Mouse (Mus musculus): ENCODE results near the gene Zfp654. TPM values are rescaled to one million over a fixed set of nuclear protein-coding genes. Genes with fewer than 3 reads are reported as not detected.
"Not testable (repeated sequence)": the region's sequence is repeated elsewhere in the genome, so short reads cannot be mapped to it uniquely, and the experiment has no call there.

The Zfp654 gene
- polyA plus RNA-seq, 1 experiment from 2014 or later, result 4.5 TPM

DNA sequence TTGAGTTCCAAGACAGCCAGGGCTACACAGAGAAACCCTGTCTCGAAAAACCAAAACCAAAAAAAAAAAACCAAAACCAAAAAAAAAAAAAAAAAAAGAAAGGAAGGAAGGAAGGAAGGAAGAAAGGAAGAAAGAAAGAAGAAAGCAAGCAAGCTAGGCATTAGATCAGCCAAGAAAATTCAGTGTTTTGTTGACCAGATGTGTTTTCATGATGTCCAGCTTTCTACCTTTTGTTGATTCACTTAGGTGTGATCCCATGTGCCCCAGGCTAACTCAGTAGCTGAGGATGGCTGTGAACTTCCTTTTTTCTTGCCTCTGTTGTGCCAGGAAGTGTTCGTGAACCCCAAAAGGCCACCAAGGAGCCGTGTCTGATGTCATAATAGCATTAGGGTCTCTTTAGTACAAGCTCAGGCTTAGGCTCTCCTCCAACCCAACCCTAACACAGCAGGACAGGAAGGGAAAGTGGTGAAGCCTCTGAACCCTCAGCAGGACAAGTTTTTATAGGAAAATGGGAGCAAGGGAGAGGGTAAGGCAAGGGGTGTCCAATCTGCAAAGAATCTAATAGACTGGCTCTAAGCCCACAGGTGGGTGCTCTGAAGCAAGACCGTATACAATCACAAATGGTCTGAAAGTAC, 25.3 kb upstream of the Zfp654 start:
- no peak for ATAC-seq (ENCODE audit: low FRiP score)
- WGBS, result 79% methylated on average over 4 of the region's 4 CpGs

GRCm38 (mm10) chr16:64875822-64876221, 24.4 kb upstream of the Zfp654 start:
- no peak for ATAC-seq (ENCODE audit: low FRiP score)
- WGBS, result 89% methylated on average over 1 of the region's 1 CpGs

More for the DNA sequence above, 25.3 kb upstream of the Zfp654 start:
- Histone ChIP-seq H3K9me3 (replicated peaks) (no peaks in the 10 kb centered on the region), H3K4me2 (no peak overlapping the region), H3K4me1 (peaks cover 3% of the 10 kb centered on the region; the same call in 1 of the 2 replicates), H3K9ac (replicated peaks) (no peak overlapping the region), H3K27me3 (replicated peaks) (no peaks in the 10 kb centered on the region), H3K4me3 (replicated peaks) (no peak overlapping the region), H3K36me3 (no peaks in the 10 kb centered on the region), H3K27ac (replicated peaks) (no peak overlapping the region)

DNA sequence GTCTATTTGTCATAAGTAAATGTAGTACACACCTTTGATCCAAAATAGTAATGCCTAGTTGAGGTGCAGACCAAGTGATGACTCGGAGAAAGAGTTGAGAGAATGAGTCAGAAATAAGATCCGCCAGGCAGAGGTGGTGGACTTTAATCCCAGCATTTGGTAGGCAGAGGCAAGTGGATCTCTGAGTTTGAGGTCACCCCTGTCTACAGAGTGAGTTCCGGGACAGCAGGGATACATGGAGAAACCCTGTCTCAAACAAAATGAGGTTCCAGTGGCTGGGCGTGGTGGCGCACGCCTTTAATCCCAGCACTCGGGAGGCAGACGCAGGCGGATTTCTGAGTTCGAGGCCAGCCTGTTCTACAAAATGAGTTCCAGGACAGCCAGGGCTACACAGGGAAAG, 23.9 kb upstream of the Zfp654 start:
- no peak overlapping the region for H3K4me3 ChIP-seq (replicated peaks)
- H3K27me3 ChIP-seq (replicated peaks), result no peaks in the 10 kb centered on the region
- WGBS, result 97% methylated on average over 10 of the region's 10 CpGs
- H3K4me2 ChIP-seq, result no peak overlapping the region
- H3K4me1 ChIP-seq, result peaks cover 3% of the 10 kb centered on the region; the same call in 1 of the 2 replicates
- H3K9me3 ChIP-seq (replicated peaks), result no peaks in the 10 kb centered on the region
- no peak overlapping the region for H3K27ac ChIP-seq (replicated peaks)
- no peak for ATAC-seq (ENCODE audit: low FRiP score)
- H3K36me3 ChIP-seq, result no peaks in the 10 kb centered on the region
- no peak overlapping the region for H3K9ac ChIP-seq (replicated peaks)

More at GRCm38 (mm10) chr16:64875822-64876221, 24.4 kb upstream of the Zfp654 start:
- no peaks in the 10 kb centered on the region for H3K36me3 ChIP-seq
- no peak overlapping the region for H3K4me2 ChIP-seq
- no peaks in the 10 kb centered on the region for H3K27me3 ChIP-seq (replicated peaks)
- H3K4me1 ChIP-seq, result peaks cover 3% of the 10 kb centered on the region; the same call in 1 of the 2 replicates
- H3K27ac ChIP-seq (replicated peaks), result no peak overlapping the region
- no peak overlapping the region for H3K9ac ChIP-seq (replicated peaks)
- no peaks in the 10 kb centered on the region for H3K9me3 ChIP-seq (replicated peaks)
- no peak overlapping the region for H3K4me3 ChIP-seq (replicated peaks)

GRCm38 (mm10) chr16:64873416-64874305, 22.2 kb upstream of the Zfp654 start:
- Histone ChIP-seq H3K9me3 (replicated peaks) (no peaks in the 10 kb centered on the region), H3K27ac (replicated peaks) (peak overlapping the region; percentile 73), H3K36me3 (no peaks in the 10 kb centered on the region), H3K4me3 (replicated peaks) (peak overlapping the region; percentile 55), H3K4me2 (peak overlapping the region; percentile 64), H3K9ac (replicated peaks) (peak overlapping the region; percentile 42), H3K4me1 (peaks cover 3% of the 10 kb centered on the region; the same call in 1 of the 2 replicates), H3K27me3 (replicated peaks) (no peaks in the 10 kb centered on the region)
- WGBS, result 4% methylated on average over 29 of the region's 29 CpGs
- ATAC-seq (ENCODE audit: low FRiP score), result peak; percentile 89

- H3K9ac ChIP-seq (replicated peaks), result no peak overlapping the region
- H3K9me3 ChIP-seq (replicated peaks), result no peaks in the 10 kb centered on the region
- H3K36me3 ChIP-seq, result no peaks in the 10 kb centered on the region
- WGBS, result 12% methylated on average over 7 of the region's 7 CpGs
- H3K27ac ChIP-seq (replicated peaks), result no peak overlapping the region
- peak overlapping the region; percentile 21 for H3K4me3 ChIP-seq (replicated peaks)
- ATAC-seq (ENCODE audit: low FRiP score), result no peak
- H3K4me2 ChIP-seq, result peak overlapping the region; percentile 64
- H3K27me3 ChIP-seq (replicated peaks), result no peaks in the 10 kb centered on the region
- peaks cover 3% of the 10 kb centered on the region; the same call in 1 of the 2 replicates for H3K4me1 ChIP-seq
These were observed 21.4 kb upstream of the Zfp654 start for GRCm38 (mm10) chr16:64872841-64873240.

GRCm38 (mm10) chr16:64872296-64872695, 20.8 kb upstream of the Zfp654 start:
- no peaks in the 10 kb centered on the region for H3K36me3 ChIP-seq
- no peaks in the 10 kb centered on the region for H3K9me3 ChIP-seq (replicated peaks)
- no peak overlapping the region for H3K4me2 ChIP-seq
- H3K4me3 ChIP-seq (replicated peaks), result no peak overlapping the region
- no peak for ATAC-seq (ENCODE audit: low FRiP score)
- H3K9ac ChIP-seq (replicated peaks), result no peak overlapping the region
- H3K27ac ChIP-seq (replicated peaks), result no peak overlapping the region
- H3K4me1 ChIP-seq, result peaks cover 3% of the 10 kb centered on the region; the same call in 1 of the 2 replicates
- no peaks in the 10 kb centered on the region for H3K27me3 ChIP-seq (replicated peaks)
- 30% methylated on average over 3 of the region's 3 CpGs for WGBS

- WGBS, result 79% methylated on average over 2 of the region's 2 CpGs
- Histone ChIP-seq H3K4me3 (replicated peaks) (no peak overlapping the region), H3K27me3 (replicated peaks) (no peaks in the 10 kb centered on the region), H3K36me3 (no peaks in the 10 kb centered on the region), H3K27ac (replicated peaks) (no peak overlapping the region), H3K9ac (replicated peaks) (no peak overlapping the region), H3K4me2 (no peak overlapping the region), H3K4me1 (peaks cover 3% of the 10 kb centered on the region; the same call in 1 of the 2 replicates), H3K9me3 (replicated peaks) (no peaks in the 10 kb centered on the region)
- no peak for ATAC-seq (ENCODE audit: low FRiP score)
These were observed 18.2 kb upstream of the Zfp654 start for GRCm38 (mm10) chr16:64869621-64870020.

GRCm38 (mm10) chr16:64868613-64869012, 17.2 kb upstream of the Zfp654 start:
- ATAC-seq (ENCODE audit: low FRiP score), result no peak
- H3K27me3 ChIP-seq (replicated peaks), result no peaks in the 10 kb centered on the region
- no peak overlapping the region for H3K4me3 ChIP-seq (replicated peaks)
- H3K9me3 ChIP-seq (replicated peaks), result no peaks in the 10 kb centered on the region
- H3K4me2 ChIP-seq, result no peak overlapping the region
- 73% methylated on average over 6 of the region's 6 CpGs for WGBS
- H3K27ac ChIP-seq (replicated peaks), result no peak overlapping the region
- H3K36me3 ChIP-seq, result no peaks in the 10 kb centered on the region
- no peak overlapping the region for H3K9ac ChIP-seq (replicated peaks)
- no peaks in the 10 kb centered on the region for H3K4me1 ChIP-seq

DNA sequence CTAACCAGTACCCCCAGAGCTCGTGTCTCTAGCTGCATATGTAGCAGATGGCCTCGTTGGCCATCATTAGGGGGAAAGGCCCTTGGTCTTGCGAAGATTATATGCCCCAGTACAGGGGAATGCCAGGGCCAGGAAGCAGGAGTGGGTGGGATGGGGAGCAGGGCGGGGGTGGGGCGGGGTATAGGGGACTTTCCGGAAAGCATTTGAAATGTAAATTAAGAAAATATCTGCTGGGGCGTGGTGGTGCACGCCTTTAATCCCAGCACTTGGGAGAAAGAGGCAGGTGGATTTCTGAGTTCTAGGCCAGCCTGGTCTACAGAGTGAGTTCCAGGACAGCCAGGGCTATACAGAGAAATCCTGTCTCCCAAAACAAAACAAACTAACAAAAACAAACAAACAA, 14.4 kb upstream of the Zfp654 start:
- not testable (repeated sequence) for H3K36me3 ChIP-seq; H3K9ac ChIP-seq (replicated peaks); ATAC-seq (ENCODE audit: low FRiP score); H3K4me3 ChIP-seq (replicated peaks); H3K9me3 ChIP-seq (replicated peaks); H3K27ac ChIP-seq (replicated peaks); H3K4me1 ChIP-seq; H3K27me3 ChIP-seq (replicated peaks); H3K4me2 ChIP-seq
- WGBS, result 92% methylated on average over 8 of the region's 8 CpGs

DNA sequence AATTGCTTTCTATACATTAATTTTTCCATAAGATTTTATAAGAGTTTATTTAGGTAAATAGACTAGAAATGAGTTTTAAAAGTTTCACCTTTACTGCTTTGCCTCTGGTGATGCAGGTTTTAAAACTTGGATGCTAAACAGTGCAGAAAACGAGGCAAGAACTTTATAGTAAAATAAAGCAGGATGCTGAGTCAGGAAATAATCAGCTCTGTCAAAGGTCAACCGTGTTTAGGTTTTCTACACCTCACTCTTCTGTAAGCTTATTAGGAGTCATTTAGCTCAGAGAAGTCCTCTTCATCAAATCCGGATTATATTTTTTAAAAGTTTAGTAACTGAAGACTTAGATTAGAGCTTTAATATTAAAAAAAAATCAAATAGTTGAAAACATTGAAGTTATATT, 5.5 kb upstream of the Zfp654 start:
- H3K36me3 ChIP-seq, result peaks cover 12% of the 10 kb centered on the region
- H3K9me3 ChIP-seq (replicated peaks), result no peaks in the 10 kb centered on the region
- H3K9ac ChIP-seq (replicated peaks), result no peak overlapping the region
- H3K4me1 ChIP-seq, result peaks cover 18% of the 10 kb centered on the region
- H3K27ac ChIP-seq (replicated peaks), result no peak overlapping the region
- ATAC-seq (ENCODE audit: low FRiP score), result no peak
- no peaks in the 10 kb centered on the region for H3K27me3 ChIP-seq (replicated peaks)
- no peak overlapping the region for H3K4me2 ChIP-seq
- WGBS, result 91% methylated on average over 3 of the region's 3 CpGs
- H3K4me3 ChIP-seq (replicated peaks), result no peak overlapping the region

GRCm38 (mm10) chr16:64852891-64853290, 1.4 kb upstream of the Zfp654 start:
- ATAC-seq (ENCODE audit: low FRiP score), result no peak
- H3K4me1 ChIP-seq, result peaks cover 28% of the 10 kb centered on the region
- peak overlapping the region; percentile 69 for H3K4me2 ChIP-seq
- H3K27ac ChIP-seq (replicated peaks), result peak overlapping the region; percentile 95; the same call in 1 of the 2 replicates
- H3K4me3 ChIP-seq (replicated peaks), result peak overlapping the region; percentile 62
- H3K9ac ChIP-seq (replicated peaks), result peak overlapping the region; percentile 78
- H3K36me3 ChIP-seq, result peaks cover 12% of the 10 kb centered on the region
- H3K27me3 ChIP-seq (replicated peaks), result no peaks in the 10 kb centered on the region
- H3K9me3 ChIP-seq (replicated peaks), result no peaks in the 10 kb centered on the region
- WGBS, result 8% methylated on average over 14 of the region's 14 CpGs
